Mouse (Mus musculus) kidney, embryonic 14.5 days (tissue): ENCODE measurements around the gene 4931428L18Rik. TPM values are rescaled to one million over a fixed set of nuclear protein-coding genes. Genes with fewer than 3 reads are reported as not detected.

Experiments used
- ATAC-seq: fragments of 200-750 bp; cut with Nextera tagmentation; 2 replicates; pipeline ENCODE4 v1.8.0; 2017; ENCODE audit warnings: moderate number of reproducible peaks, mild to moderate bottlenecking, moderate TSS enrichment, moderate library complexity; ENCODE audit not compliant: low FRiP score, low TSS enrichment
- H3K27ac ChIP-seq: fragments of 300-500 bp; sonication (generic); 2 replicates; pipeline ENCODE4 v1.5.1; 2014; ENCODE audit warnings: low read depth, mild to moderate bottlenecking, low read length, moderate library complexity, mixed read lengths
- H3K27me3 ChIP-seq: fragments of 300-500 bp; sonication (generic); 2 replicates; pipeline ENCODE4 v1.6.1; 2014; ENCODE audit warnings: mild to moderate bottlenecking, low read length; ENCODE audit not compliant: control insufficient read depth, insufficient read depth
- H3K36me3 ChIP-seq: fragments of 300-500 bp; sonication (generic); 2 replicates; pipeline ENCODE4 v1.6.1; 2014; ENCODE audit warnings: low read length, mixed read lengths; ENCODE audit not compliant: control insufficient read depth, insufficient read depth
- H3K4me1 ChIP-seq: fragments of 300-500 bp; sonication (generic); 2 replicates; pipeline ENCODE4 v1.6.1; 2014; ENCODE audit warnings: low read length, mixed read lengths; ENCODE audit not compliant: control insufficient read depth, insufficient read depth
- H3K4me2 ChIP-seq: fragments of 300-500 bp; sonication (generic); replicated peaks from 2 replicates; pipeline ENCODE4 v1.6.1; 2014; ENCODE audit warnings: low read depth, mild to moderate bottlenecking, low read length
- H3K4me3 ChIP-seq: fragments of 300-500 bp; sonication (generic); 2 replicates; pipeline ENCODE4 v1.5.1; 2014; ENCODE audit warnings: mild to moderate bottlenecking, low read length
- H3K9ac ChIP-seq: fragments of 300-500 bp; sonication (generic); 2 replicates; pipeline ENCODE4 v1.6.1; 2014; ENCODE audit warnings: low read depth, mild to moderate bottlenecking, low read length, moderate library complexity
- H3K9me3 ChIP-seq: fragments of 300-500 bp; sonication (generic); 2 replicates; pipeline ENCODE4 v1.6.1; 2016; ENCODE audit warnings: low read length; ENCODE audit not compliant: control insufficient read depth
- WGBS: fragments of 180-500 bp; shearing (Covaris S2); extraction: QIAGEN DNeasy Blood & Tissue Kit; methylation state at CpG from one replicate; pipeline ENCODE4 v1.1.7; 2014; 5-methylcytosine and 5-hydroxymethylcytosine counted together
- polyA plus RNA-seq: library from polyadenylated mRNA; unstranded; fragments of >200 nt; fragmentation: Nextera tagmentation; extraction: Ambion mirVana; gene quantifications from 2 replicates; pipeline ENCODE4 v1.2.1, GENCODE M21; 2014

The 4931428L18Rik gene
- polyA plus RNA-seq, 1 experiment from 2014 or later: not detected

- no peaks in the 10 kb centered on the region for H3K9me3 ChIP-seq
- no peak overlapping the region for H3K4me2 ChIP-seq
- H3K9ac ChIP-seq: no peak overlapping the region
- H3K4me1 ChIP-seq: no peaks in the 10 kb centered on the region
- H3K4me3 ChIP-seq: no peak overlapping the region
- ATAC-seq: no peak
- WGBS: 76% methylated on average over 6 of the region's 6 CpGs
- H3K27me3 ChIP-seq: no peaks in the 10 kb centered on the region
- no peak overlapping the region for H3K27ac ChIP-seq
- no peaks in the 10 kb centered on the region for H3K36me3 ChIP-seq
Observed at GRCm38 (mm10) chr1:31072523-31073370, 149.7 kb downstream of the 4931428L18Rik start.

DNA sequence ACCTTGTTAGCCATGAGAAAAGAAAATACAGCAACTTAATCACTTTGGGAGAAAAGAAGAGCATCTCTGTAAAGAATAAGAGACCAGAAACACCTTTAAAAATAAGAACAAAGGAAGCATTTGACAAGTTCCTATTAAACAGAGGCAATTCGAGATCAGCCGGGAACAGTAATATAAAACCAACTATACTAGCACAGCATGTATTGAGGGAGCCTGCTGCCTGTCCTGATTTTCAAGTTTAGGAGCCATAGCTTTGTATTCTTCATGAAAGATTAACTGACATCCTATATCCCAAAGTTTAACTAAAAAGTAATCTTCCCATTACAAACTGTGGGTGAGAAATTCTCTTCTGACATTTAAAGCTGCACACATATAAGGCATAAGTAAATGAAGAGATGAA is 151.3 kb downstream of the 4931428L18Rik start:
- H3K4me2 ChIP-seq: no peak overlapping the region
- no peaks in the 10 kb centered on the region for H3K9me3 ChIP-seq
- WGBS: 67% methylated on average over 2 of the region's 2 CpGs
- ATAC-seq: no peak
- no peaks in the 10 kb centered on the region for H3K36me3 ChIP-seq
- H3K4me1 ChIP-seq: no peaks in the 10 kb centered on the region
- H3K4me3 ChIP-seq: no peak overlapping the region
- H3K27me3 ChIP-seq: no peaks in the 10 kb centered on the region
- H3K9ac ChIP-seq: no peak overlapping the region
- no peak overlapping the region for H3K27ac ChIP-seq

DNA sequence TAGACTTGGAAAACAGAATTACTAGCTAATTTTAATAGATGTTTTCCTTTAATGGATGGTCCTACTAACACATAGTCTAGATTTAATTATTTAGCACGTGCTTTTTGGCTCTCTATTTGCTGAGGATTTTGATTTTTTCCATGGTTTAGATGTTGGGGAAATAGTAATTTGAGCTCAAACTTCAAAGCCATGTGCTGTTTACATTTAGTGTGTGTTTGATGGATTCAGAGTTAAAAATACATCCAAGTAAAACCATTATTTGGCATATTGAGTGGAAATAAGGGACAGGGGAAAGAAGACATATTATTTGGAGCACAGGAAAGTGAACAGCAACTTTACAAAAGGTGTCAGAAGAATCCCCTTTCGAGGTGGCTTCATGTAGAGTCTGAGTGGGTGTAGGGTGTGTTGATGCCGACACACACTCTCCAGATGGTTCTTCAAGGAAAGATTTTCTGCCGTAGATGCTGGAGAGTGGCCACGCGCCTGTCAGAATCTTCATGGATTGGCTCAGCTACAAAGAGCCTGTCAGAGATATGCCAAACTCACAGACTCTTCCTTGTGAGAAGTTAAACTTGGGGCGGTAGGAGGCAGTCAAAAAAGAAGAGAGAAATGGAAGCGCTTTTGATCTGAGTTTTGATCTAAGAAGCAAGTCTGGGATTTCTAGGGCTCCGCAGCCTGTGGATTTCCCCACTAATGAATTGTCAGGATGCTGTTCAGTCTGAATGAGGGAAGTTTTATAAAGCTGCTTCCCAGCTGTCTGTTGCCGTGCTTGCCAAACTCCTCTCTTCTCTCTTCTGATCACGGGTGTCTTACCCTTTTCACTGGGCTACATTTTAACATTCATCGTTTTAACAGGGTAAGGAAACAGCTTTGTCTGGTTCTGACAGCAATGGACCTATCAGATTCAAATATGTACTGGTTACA is 157.4 kb downstream of the 4931428L18Rik start:
- 84% methylated on average over 12 of the region's 12 CpGs for WGBS
- no peaks in the 10 kb centered on the region for H3K27me3 ChIP-seq
- no peak overlapping the region for H3K4me3 ChIP-seq
- H3K27ac ChIP-seq: no peak overlapping the region
- H3K4me2 ChIP-seq: no peak overlapping the region
- ATAC-seq: no peak
- no peaks in the 10 kb centered on the region for H3K36me3 ChIP-seq
- H3K9me3 ChIP-seq: no peaks in the 10 kb centered on the region
- H3K4me1 ChIP-seq: no peaks in the 10 kb centered on the region
- H3K9ac ChIP-seq: no peak overlapping the region

DNA sequence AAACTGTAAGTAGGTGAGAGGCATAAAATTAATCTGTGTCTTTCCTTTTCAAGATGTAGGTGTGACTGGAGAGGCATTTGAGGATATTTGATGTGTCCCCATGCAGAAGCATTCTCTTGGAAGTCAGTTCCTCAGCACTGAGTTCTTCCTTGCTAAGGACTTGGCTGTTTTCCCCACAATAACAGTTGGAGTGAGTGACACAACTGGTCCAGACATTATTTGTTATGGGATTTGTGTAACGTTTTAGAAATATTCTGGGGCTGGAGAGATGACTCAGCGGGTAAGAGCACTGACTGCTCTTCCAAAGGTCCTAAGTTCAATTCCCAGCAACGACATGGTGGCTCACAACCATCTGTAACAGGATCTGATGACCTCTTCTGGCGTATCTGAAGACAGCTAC is 162.7 kb downstream of the 4931428L18Rik start:
- WGBS: 75% methylated on average over 4 of the region's 4 CpGs
- no peak overlapping the region for H3K4me3 ChIP-seq
- no peak overlapping the region for H3K4me2 ChIP-seq
- ATAC-seq: no peak
- no peak overlapping the region for H3K27ac ChIP-seq
- no peaks in the 10 kb centered on the region for H3K4me1 ChIP-seq
- H3K9me3 ChIP-seq: no peaks in the 10 kb centered on the region
- H3K9ac ChIP-seq: no peak overlapping the region
- H3K27me3 ChIP-seq: no peaks in the 10 kb centered on the region
- H3K36me3 ChIP-seq: no peaks in the 10 kb centered on the region

- Histone ChIP-seq H3K27ac (no peak overlapping the region), H3K4me3 (no peak overlapping the region), H3K27me3 (no peaks in the 10 kb centered on the region), H3K9me3 (no peaks in the 10 kb centered on the region), H3K4me2 (no peak overlapping the region), H3K36me3 (no peaks in the 10 kb centered on the region), H3K4me1 (no peaks in the 10 kb centered on the region), H3K9ac (no peak overlapping the region)
- WGBS: 43% methylated on average over 2 of the region's 2 CpGs
- ATAC-seq: 0 out of 2 replicates have a peak, but pooled peaks have one; percentile 39
Observed at GRCm38 (mm10) chr1:31058861-31059351, 163.6 kb downstream of the 4931428L18Rik start.

GRCm38 (mm10) chr1:31058196-31058595 is 164.3 kb downstream of the 4931428L18Rik start:
- Histone ChIP-seq H3K27ac (no peak overlapping the region), H3K4me3 (no peak overlapping the region), H3K27me3 (no peaks in the 10 kb centered on the region), H3K9ac (no peak overlapping the region), H3K4me2 (no peak overlapping the region), H3K4me1 (no peaks in the 10 kb centered on the region), H3K36me3 (no peaks in the 10 kb centered on the region), H3K9me3 (no peaks in the 10 kb centered on the region)
- 12% methylated on average over 3 of the region's 3 CpGs for WGBS
- no peak for ATAC-seq

DNA sequence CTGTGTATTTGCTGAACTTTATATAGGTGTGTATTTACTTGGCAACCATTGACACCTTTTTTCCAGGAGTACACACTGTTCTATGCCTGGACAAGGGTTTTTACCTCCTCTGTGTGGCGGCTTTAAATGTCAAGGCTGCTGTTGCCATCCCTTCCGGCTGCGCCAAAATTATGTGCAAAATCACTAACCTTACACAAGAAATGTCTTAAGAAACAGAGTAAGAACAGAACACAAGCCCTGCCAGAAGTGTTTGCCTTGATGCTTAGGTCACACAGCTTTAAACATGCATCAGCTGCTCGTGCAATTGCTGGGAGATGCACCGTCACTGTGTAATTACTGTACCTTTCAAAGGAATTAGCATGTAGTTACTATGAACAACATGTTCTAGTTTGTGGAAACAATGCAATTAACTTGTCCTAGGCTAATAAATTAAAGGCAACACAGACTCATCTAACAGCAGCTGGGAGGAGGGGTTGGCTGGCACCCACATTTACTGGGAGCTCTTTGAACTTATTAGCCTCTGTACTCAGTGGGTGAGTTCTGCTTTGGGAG is 171.0 kb downstream of the 4931428L18Rik start:
- Histone ChIP-seq H3K4me1 (no peaks in the 10 kb centered on the region), H3K27me3 (no peaks in the 10 kb centered on the region), H3K36me3 (no peaks in the 10 kb centered on the region), H3K27ac (no peak overlapping the region), H3K4me3 (no peak overlapping the region), H3K9ac (no peak overlapping the region), H3K4me2 (no peak overlapping the region), H3K9me3 (no peaks in the 10 kb centered on the region)
- WGBS: 56% methylated on average over 5 of the region's 5 CpGs
- ATAC-seq: no peak

- Histone ChIP-seq H3K27me3 (no peaks in the 10 kb centered on the region), H3K4me1 (no peaks in the 10 kb centered on the region), H3K4me2 (no peak overlapping the region), H3K9me3 (no peaks in the 10 kb centered on the region), H3K9ac (no peak overlapping the region), H3K36me3 (no peaks in the 10 kb centered on the region), H3K27ac (no peak overlapping the region), H3K4me3 (no peak overlapping the region)
- 80% methylated on average over 5 of the region's 5 CpGs for WGBS
- ATAC-seq: no peak
Observed at GRCm38 (mm10) chr1:31049954-31050652, 172.4 kb downstream of the 4931428L18Rik start.
